Mouse (Mus musculus): ENCODE results near the gene Sprr2i.

GRCm38 (mm10) chr3:92440177-92440576, 32.4 kb downstream of the Sprr2i start:
- TF ChIP-seq CTCF (IDR thresholded peaks at IDR 0.05; ENCODE audit: low read depth) (no peak), EP300 (optimal IDR thresholded peaks at IDR 0.05) (no peak)
